Mouse (Mus musculus): ENCODE measurements at regions not wholly inside any gene's neighbourhood (a gene's known extent, or its start where the extent isn't known, plus 50 kb on each side); places are given as distances from the start of the nearest gene placed in this dataset.

DNA sequence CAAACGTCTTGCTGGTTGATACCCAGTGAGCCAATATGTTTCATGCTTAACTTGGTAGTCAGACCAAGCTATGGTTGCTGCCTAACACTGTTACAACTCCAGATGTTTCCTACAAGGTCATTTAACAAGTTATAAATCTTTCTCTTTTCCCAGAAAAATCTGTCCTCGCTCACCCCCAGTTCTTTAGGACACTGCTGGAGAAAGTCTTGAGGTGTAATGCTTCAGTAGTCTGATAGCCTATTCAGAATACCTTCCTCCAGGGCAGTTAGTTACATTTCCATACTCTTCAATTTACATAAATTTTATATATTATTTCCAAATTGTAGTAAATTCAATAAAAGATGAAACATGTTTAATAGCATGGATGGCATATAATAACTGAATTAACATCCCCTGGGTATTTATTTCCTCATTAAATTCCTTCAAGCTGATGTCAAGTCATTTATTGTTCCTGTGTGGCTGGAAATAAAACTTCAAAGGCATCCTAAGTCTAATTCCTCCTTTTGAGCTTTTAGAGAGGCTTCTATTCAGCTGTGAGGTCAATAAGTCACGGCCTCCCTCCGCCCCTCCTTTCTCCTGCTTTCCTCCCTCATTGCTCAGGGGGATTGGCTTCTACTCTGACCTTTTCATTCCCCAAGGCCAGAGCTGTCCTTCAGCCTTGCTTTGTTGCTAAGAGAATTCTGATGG lies 738.4 kb upstream of the Chrm3 start:
- DNase-seq (ENCODE audit: low spot score in 2 of 2) = no peak
- intact Hi-C loops (cut with DNase I) = no loop called here

DNA sequence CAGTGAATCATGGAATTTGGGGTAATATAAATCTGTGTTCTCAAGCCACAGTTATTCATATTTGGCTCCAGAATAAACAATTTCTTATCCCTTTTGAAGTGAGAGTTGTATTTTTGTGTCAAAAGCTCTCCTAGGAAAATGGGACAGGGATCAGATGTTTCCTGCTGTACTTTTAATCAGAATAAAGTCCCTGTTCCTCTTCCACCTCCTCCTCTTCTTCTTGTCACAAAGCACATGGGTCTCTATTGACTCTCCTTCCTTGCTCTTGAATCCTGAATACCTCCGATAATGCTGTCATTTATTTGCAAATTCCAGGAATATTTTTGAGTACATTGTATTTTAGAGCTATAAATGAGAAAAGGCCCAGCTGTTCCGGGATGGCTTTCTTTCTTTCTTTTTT lies 732.3 kb upstream of the Chrm3 start:
- DNase-seq (ENCODE audit: low spot score in 2 of 2) = no peak
- intact Hi-C loops (cut with DNase I) = no loop called here
